Mouse (Mus musculus) naive thymus-derived CD4-positive, alpha-beta T cell, adult 2 months (primary cell): Measurements from ENCODE around the gene Traf3.

ENCODE experiments used
- DNase-seq: peaks from one replicate; pipeline ENCODE4 v3.0.0-alpha.2; 2011; ENCODE audit warnings: low read depth

Traf3 gene

DNA sequence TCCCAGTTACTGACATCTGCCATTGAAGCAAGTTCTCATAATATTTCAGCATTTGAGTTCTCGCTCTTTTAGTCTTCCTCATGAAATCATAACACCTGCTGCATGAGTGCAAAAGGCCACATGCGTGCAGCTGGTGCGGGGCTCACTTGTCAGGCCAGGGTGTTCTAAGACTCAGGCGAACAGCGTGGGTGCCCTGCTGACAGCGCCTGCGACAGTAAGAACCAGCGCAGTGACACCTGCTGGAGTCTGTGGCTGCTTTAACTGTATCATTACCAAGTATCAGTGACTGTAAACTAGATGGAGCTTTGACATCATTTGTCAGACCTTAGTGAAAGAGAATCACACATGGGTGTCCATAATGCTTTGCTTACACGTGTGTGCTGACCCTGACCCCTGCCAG, 85.1 kb downstream of the Traf3 start:
- DNase-seq, result no peak

DNA sequence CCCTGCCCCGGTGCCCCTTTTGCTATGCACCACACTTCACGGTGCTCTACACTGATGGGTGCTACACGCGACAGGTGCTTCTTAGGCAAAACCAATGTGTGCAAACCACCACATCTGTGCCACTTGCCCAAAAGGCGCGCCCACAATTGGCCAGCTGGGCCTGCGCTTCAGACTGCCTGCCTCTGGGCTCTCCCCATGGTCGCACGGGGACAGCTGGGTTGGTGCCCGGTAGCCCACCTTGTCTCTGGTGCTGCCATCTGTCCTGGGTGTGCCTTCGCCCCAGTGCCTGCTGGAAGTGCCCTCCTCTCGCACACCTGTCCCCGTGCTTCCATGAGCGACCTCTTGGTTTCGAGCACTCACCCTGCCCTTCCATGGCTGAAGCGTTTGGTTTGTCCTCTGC, 97.5 kb downstream of the Traf3 start:
- no peak for DNase-seq

DNA sequence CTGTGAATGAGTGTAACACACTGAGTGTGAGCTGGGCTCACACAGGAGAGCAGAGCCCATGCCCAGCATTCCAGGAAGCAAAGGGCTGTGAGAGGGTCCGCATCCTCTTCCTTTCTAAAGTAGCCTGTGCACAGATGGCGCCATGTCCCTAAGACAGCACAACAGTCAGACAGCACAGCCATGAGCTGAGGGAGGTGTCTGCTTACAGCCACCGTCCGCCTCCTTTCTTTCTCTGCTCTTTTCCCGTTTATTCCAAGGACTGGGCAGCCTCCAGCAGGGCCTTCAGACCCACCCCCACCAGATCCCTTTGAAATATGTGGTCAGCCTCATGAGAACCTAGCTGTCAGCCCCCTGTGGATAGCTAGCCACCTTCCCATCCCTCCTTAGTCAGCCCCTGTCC, 99.0 kb downstream of the Traf3 start:
- DNase-seq, result no peak

DNA sequence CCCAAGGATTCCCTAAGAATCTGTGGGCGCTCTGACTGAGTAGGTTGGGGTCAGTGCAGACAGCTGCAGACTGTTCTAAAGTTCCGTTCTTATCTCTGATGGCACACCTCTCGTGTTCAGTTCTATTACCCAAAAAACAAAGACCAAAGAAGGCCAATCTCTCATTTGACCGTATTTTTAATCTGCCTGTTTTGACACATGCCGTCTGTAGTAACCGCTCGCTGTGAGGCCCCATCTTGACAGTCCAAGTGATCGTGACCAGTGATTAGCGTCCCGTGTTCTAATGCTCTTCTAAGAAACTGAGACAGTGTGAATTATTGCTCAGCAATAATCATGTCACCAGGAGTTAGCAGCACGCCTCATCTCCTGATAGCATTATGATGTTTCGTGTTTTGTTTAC, 100.4 kb downstream of the Traf3 start:
- no peak for DNase-seq

DNA sequence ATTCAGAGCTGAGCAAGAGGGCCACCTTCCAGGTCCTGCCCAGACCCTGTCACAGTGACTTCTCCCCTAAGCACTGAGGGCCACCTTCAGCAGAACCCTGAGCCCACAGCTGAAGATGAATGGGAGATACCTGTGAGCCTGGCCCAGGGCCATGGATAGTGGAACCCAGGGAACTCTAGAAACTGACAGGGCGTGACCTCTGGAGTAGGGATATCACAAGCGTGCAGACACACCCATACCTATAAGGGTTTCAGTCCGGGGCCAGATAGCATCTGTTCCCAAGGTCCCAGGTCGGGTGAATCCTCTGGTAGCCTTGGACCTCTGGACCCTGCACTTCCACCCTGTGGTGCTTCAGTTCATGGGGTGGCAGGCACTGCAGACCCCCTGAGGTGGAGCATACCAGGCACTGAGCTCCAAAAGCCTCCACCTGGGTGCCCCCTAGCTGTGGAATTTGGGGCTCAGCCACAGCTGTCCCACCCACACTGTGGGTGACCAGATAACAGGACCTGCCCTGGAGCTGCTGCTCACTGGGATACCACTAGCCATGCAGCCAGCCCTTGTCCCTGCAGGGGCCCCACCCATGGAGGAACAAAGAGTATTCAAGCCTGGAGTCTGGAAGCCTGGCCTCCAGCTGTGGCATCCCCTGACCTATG, 101.6 kb downstream of the Traf3 start:
- no peak for DNase-seq

DNA sequence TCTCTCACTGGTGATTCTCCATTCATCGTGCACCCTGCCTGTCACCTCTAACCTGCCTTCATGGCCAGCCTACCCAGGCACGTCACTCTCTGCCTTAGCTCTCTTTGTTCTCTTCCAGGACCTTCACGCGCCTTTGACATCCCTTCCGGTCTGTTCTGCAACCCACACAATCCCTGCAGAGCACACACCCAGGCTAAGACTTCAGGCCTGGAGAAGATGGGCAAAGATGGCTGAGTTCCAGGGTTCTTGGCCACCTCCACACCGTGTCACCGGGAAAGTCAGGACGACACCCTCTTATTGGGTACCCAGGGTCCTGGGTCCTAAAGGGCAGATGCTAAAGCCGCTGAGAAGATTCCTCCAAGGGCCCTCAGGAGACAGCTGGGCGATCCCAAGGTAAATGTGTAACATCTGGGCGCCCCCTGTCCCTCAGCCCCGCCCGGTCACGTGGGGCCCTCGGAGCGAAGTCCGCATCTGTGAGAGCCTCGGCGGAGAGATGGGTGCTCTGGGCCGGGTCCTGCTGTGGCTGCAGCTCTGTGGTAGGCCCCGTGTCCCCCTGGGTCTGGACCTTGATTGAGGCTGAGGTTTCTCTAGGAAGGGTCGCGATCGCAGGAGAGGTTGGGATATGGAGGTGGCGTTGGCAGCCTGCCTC, 104.6 kb downstream of the Traf3 start, which contains the start of gene Amn:
TSS of gene Amn (plus strand) at position 467 of the 649 bp plus-strand sequence.
- no peak for DNase-seq

DNA sequence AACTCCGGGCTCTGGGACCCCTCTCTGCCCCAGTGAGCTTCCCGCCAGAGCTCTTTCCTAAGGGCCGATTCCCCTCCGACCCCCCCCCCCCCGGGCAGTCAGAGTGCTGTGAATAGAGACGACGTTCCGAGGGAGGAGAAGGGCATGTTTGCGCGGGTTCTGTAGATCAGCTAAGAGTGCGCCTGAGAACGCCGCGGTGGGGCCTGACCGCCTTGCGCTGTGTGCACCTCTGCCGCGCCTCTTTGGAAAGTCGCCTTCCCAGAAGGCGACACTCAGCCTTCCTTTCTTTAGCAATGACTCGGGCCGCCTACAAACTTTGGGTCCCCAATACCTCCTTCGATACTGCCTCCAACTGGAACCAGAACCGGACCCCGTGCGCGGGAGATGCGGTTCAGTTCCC, 105.2 kb downstream of the Traf3 start:
- DNase-seq, result no peak

DNA sequence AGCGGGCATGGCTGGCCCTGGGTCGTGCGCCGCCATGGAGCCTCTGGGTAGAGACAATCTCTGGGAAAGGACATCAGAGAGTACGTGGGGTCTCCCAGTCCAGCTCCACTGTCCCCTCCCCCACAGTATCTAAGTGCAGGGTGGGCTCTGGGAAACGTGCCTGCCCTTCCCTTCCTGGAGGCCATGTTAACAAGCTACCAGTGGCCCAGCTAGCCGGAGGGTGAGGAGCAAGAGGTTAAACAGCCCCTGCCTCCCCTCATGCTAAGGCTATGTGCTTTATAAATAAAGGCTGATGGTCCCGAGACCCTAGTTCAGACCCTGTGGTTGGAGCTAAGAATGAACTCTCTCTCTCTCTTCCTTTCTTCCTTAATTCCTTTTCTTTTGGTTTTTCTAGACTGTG, 105.8 kb downstream of the Traf3 start:
- no peak for DNase-seq

DNA sequence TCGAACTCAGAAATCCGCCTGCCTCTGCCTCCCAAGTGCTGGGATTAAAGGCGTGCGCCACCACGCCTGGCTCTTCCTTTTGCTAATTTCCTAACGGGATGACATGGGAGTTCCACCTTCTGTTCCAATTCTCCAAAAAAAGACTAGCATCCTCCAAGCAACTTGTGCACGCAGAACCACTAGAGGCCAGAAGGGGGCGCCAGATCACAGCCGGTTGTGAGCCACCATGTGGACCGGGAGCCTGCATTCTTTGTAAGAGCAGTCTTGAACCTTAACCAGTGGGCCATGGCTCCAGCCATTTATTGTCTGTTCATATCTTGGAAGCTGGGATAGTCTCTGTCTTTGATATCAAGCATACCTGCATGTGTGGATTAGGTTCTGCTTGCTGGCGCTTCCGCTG, 106.2 kb downstream of the Traf3 start:
- DNase-seq, result peak; percentile 72

DNA sequence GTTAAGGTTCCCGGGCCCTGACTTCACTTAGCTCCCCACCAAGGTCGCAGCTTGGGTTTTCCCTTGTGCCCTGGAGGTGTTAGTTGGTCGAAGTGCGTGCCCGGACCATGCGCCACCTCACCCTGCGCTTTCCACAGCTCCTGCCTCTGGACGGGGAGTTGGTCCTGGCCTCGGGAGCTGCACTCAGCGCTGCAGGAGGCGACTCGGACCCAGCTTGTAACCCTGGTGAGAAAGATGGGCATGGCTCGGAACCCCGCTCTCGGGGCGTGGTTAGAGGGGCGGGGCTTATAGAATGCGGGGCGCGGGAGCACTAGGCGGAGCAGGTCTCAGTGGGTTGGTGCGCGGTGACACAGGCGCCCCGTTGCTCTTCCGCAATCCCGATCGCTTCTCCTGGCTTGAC, 107.8 kb downstream of the Traf3 start:
- DNase-seq, result no peak

DNA sequence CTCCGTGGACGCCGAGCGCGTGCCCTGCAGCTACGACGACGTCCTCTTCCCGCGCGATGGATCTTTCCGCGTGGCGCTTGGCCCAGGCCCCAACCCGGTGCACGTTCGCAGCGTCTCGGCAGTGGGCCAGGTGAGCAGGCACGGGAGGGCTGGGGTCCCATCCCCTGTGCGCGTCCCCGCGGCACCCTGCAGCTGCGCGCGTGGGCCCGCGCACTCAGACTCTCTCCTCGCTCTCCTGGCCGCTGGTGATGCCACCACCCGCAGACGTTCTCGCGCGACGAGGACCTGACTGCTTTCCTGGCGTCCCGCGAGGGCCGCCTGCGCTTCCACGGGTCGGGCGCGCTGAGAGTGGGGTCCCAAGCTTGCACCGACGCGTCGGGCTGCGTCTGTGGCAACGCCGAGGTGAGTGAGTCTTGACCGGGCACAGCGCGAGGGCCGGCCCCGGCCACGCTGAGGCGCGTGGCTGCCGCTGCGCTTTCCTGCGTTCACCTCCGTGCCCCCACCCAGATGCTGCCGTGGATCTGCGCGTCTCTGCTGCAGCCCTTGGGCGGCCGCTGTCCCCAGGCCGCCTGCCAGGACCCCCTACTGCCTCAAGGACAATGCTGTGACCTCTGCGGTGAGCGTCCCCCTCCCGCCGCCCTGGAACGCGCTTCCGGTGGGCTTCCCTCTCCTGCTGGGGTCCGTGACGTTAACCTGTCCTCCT, 108.4 kb downstream of the Traf3 start:
- DNase-seq, result no peak

DNA sequence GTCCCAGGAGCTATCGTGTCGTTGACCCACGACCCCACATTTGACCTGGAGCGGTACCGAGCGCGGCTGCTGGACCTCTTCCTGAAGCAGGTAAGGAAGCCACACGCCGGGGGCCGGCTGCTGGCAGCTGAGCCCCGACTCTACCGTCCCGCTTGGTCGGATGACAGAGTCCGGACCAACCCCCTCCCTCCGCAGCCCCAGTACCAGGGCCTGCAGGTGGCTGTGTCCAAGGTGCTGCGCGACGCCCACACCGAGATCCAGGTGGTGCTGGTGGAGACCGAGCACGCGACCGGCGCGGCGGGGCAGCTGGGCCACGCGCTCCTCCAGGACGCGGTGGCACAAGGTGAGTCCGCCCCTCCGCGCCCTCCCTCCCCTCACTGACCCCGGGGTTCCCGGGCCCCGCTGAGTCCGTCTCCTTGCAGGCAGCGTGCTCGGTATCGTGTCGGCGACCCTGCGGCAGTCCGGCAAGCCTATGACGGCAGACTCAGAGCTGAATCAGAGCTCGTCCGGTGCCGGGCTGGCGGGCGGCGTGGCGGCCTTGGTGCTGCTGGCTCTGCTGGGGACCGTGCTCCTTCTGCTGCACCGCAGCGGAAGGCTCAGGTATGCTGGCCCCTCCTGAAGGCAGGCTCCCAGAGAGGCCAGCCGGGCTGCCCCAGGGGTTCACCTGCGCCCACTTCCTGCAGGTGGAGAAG, 109.1 kb downstream of the Traf3 start:
- no peak for DNase-seq

DNA sequence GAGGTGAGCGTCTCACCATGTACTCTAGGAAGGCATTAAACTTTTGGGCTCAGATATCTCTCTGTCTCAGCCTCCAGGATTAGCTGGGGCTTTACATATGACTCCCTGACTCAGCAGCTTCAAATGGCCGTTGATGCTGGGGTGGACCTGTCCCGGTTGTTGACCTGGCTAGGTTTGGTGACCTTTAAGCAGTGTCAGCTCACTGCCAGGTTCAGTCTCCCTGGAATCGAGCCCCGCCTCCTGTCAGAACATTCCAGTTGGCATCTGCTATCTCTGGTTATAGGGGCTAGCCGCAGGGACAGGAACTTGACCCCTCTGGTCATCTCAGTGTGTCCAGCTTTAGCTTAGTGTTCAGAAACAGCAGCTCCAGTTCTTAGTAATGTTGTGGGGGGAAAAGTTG, 110.2 kb downstream of the Traf3 start:
- DNase-seq, result no peak

DNA sequence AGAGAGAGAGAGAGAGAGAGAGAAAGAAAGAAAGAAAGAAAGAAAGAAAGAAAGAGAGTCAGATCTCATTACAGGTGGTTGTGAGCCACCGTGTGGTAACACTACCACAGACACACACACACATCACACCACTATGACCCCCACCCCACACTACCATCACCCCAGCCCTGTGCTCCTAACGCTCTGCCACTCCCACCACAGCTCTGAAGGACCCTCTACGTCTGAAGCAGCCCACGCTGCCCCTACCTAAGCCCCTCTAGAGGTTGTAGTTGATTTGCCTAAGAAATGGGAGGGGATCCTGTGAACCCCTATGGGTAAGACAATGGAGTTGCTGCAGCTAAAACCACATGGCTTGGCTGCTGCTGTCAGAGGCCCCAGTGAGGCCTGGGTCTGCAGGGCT, 117.4 kb downstream of the Traf3 start:
- no peak for DNase-seq

DNA sequence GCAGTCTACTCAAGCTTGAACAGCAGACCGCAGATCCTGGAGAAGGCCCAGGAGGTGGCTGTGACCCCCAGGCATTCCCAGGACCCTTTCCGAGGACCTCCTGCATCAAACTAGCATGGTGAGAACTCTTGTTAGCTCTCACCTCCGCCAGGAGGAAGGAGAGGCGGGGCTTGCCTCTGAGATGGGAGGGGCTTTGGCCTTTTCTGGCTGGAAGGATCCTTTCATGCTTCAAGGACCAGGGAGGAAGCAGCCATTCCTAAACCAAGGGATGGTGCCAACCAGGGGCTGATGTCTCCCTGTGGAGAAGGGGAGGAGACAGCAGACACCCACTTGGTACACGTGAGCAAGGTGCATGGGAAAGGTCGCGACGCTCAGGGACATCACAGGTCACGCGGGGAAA, 118.4 kb downstream of the Traf3 start:
- no peak for DNase-seq

DNA sequence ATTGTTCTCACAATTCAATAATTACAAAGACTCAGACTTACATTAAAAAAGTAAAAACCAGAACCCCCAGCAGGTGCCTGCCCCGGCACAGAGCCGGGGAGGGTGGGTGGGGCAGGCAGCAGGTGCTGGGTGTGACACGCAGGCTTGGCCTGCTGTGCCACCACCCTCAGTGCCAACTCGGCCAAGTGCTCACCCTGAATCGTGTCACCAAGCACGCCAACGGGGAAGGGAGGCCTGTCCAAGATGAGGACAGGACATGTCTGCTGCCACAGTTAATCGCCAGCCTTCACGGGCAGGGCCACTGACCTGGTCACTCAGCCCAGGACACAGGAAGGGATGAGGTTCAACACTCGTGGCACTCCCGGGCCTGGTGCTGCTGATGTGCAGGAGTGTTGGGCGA, 126.9 kb downstream of the Traf3 start:
- no peak for DNase-seq

DNA sequence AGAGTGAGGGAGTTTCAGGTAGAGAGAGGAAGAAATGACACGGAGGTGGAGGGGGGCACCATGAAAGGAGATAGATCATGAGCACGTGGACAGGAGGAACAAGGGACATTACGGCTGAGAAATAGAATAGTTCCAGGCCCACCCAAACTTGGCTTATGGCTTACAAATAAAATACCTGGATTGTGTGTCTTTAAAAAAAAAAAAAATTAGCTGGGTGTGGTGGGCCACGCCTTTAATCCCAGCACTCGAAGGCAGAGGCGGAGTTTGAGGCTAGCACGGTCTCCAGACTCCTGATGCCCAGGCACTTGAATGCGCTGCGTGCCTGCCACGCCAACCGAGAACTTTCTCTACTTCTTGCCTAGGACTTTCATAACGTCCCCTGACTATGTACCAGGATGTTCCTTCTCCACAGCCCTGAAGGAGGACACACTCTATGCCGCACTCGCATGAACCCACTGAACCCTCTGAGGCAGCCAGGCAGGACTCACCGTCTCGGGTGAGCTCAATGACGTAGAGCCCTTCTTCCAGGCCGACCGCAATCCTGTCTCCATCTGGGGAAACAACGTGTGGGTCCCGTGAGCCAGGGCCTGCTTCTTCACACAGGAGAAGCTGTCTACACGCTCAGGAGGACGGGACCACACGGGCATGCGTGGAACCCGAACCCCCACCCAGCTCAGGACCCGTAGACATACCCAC, 135.3 kb downstream of the Traf3 start:
- no peak for DNase-seq

DNA sequence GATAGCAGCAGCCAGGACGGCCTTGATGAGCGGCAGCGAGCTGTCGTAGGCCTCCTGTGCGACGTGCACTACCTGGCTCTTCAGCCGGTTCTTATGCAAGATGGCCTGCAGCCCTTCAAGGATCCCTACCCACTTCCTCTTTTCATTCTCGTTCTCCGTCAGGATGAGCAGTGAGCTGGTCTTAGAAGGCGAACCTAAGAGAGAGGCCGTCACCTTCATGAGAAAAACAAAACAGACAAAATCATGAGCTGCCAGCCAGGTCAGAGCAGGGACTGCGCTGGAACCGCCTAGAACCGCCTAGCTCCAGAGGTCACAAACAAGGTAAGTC, 135.8 kb downstream of the Traf3 start:
- no peak for DNase-seq

DNA sequence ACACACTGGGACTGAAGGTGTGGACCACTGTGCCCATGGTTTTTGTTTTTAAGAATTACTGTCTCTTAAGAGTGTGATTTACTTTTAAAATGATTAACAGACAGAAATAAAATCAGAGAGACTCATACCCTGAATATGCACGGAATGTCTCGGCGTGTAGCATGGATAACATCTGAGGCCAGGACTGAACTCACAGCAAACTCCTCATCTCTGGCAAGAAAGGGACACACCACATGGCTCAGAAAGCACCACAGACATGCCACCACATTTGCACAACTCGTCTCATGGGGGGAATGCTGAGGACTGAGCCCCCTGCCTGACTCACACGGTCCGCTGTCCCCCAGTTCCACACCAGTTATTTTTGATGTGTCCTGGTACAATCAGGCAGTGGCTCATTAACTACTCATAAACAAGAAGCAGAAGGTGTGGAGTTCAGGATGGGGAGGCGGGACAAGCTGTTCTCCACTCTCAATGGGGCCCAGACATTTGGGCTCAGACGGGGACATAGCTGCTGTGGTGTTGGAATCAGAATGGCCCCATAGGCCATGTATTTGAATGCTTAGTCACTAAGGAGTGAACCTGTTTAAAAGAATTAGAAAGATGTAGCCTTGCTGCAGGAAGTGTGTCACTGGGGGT, 137.7 kb downstream of the Traf3 start:
- no peak for DNase-seq

DNA sequence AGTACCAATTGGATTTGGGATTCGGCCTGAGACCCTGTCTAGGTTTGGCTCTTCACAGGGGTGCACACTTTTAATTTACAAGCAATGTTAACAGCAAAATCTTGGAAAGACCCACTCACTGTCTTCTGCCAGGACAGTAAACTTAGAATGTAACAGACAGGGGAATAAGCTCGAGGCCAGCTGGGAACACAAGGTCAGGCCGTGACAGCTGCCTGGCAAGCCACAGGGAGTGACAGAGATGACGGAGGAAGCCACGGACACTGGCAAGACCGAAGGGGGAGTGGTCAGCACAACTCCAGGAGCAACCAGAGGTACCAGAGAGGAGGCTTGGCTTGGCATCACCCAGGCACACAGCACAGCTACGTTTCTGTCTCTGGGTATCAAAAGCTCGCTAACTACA, 140.7 kb downstream of the Traf3 start:
- no peak for DNase-seq

DNA sequence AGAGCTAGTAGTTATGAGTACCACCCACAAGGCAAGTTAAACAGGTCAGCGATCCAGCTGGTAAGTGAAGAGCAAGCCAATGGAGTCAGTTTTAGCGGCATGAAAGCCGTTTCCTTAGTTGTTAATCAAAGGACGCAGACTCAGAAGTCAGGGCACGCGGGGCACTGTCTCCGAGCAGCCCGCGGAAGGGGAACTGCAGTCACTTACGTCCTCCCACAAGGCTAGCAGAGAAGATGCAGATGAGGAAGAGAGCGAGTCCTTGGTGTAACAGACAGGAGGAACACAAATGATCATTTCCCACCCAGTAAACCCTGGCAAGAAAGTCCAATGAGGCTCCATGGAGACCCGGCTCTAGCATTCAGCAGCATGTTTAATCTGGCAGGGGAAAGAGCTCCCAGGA, 143.1 kb downstream of the Traf3 start:
- DNase-seq, result no peak

DNA sequence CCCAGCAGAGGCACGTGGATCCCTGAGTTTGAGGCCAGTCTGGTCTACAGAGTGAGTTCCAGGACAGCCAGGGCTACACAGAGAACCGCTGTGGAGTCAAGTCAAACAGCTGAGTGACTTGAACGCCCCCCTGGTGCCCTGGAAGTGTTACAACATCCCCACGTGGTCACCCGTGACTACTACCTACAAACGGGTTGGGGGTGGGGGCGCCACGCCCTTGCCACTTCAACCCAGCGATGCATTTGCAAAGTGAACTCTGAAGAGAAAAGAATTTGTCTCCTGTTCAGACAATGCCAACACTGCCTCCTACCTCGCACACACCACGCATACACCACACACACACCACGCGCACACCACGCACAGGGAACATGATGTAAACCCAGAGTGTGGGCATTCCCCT, 143.8 kb downstream of the Traf3 start:
- no peak for DNase-seq
